Mouse (Mus musculus): ENCODE results near the gene Tmem132c.

GRCm38 (mm10) chr5:127235203-127235602 lies 6.4 kb upstream of the Tmem132c start:
- TF ChIP-seq CTCF (IDR thresholded peaks at IDR 0.05; ENCODE audit: low read depth, low read length) (peak; percentile 69), POLR2A (IDR thresholded peaks at IDR 0.05; ENCODE audit: extremely low read depth, insufficient read depth, low read length) (no peak)
